Mouse (Mus musculus): ENCODE data around the gene Capn8. TPM values are rescaled to one million over a fixed set of nuclear protein-coding genes. Genes with fewer than 3 reads are reported as not detected.

Capn8 gene
- polyA plus RNA-seq (2015; fragmentation: Nextera tagmentation; extraction: Ambion mirVana) = 0.06 TPM in 1 of 2 replicates, not detected in the other

- peak; percentile 50 for TF ChIP-seq CTCF (IDR thresholded peaks at IDR 0.05; ENCODE audit: low read depth)
- TF ChIP-seq EP300 (IDR thresholded peaks at IDR 0.05; ENCODE audit: low read depth) = no peak
- no peaks in the 10 kb centered on the region for H3K27me3 ChIP-seq (ENCODE audit: insufficient read depth, low read length)
- H3K4me3 ChIP-seq (ENCODE audit: low read depth, low read length) = no peak within 1 kb of the TSS
- ATAC-seq (0 out of 2 replicates have a peak, but pooled peaks have one; percentile 14), DNase-seq (no peak)
- H3K9me3 ChIP-seq (ENCODE audit: low read length) = no peaks in the 10 kb centered on the region
- 59% methylated on average over 5 of the region's 5 CpGs for WGBS (ENCODE audit: insufficient replicate concordance)
- H3K9ac ChIP-seq (replicated peaks) = no peak within 1 kb of the TSS
- no peaks in the 10 kb centered on the region for H3K36me3 ChIP-seq (replicated peaks; ENCODE audit: insufficient read depth, low read length)
- no peak within 1 kb of the TSS for H3K4me2 ChIP-seq (ENCODE audit: low read depth, low read length)
- 0 out of 2 replicates have a peak, but pooled peaks cover 3% of the 10 kb centered on the region for H3K4me1 ChIP-seq (ENCODE audit: insufficient read depth)
- H3K27ac ChIP-seq (ENCODE audit: low read depth) = no peak within 1 kb of the TSS
These were observed at the start of gene Capn8 for GRCm38 (mm10) chr1:182564408-182565120. TSS of gene Capn8 (plus strand) at chr1:182565007.

DNA sequence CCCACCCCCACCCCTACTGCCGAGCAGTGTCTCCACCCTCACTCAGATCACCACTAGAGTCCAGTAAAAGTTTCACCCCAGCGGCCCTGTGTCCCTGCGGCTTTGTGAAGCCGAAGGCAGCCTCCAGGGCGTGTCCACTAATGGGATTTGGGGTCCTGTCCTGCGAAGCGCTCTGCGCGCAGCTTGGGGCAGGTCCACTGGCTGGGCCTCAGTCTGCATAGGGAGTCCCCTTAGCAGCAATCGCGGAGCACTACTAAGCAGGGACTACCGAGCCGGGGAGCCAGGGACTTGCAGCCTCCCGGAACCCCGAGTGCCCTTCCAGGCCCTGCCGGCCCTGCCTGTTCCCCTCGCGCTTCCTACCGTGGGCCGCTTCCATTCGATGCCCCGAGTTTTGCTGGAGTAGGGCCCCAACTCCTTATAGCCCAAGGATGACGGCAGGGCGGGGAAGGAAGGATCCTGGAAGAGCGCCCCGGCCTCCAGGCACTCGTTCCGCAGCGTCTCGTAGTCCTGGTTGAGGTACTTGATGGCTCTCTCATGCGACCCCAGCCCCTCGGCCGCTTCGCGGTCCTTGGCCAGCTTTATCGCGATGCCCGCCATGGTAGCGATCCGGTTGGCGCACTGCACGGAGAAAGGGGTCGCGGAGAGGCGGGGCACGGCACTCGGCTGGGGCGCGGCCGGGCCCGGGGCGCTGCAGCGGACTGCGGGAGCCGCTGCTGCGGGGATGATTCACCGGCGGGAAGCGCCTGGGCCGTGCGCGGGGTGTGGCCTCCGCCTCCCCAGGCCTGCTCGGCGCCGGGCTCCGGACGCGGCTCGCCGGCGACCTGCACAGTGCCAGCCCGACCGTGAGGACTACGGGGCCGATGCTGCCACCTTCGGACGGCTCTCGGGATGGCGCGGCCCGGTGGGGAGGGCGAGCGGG is 47.8 kb upstream of the Capn8 start, which contains the start of gene Capn2:
TSS of gene Capn2 (minus strand) at position 851 of the 919 bp plus-strand sequence.
- Histone ChIP-seq H3K36me3 (replicated peaks; ENCODE audit: insufficient read depth, low read length) (no peaks in the 10 kb centered on the region; the same call in 1 of the 2 replicates), H3K9ac (replicated peaks) (peak within 1 kb of the TSS; percentile 77), H3K27me3 (ENCODE audit: insufficient read depth, low read length) (peaks cover 8% of the 10 kb centered on the region; the same call in 1 of the 2 replicates), H3K27ac (ENCODE audit: low read depth) (peak within 1 kb of the TSS; percentile 76), H3K4me1 (ENCODE audit: insufficient read depth) (peaks cover 23% of the 10 kb centered on the region), H3K9me3 (ENCODE audit: low read length) (no peaks in the 10 kb centered on the region), H3K4me2 (ENCODE audit: low read depth, low read length) (peak within 1 kb of the TSS; percentile 89), H3K4me3 (ENCODE audit: low read depth, low read length) (peak within 1 kb of the TSS; percentile 74)
- TF ChIP-seq CTCF (IDR thresholded peaks at IDR 0.05; ENCODE audit: low read depth) (peak; percentile 66), EP300 (IDR thresholded peaks at IDR 0.05; ENCODE audit: low read depth) (no peak)
- ATAC-seq (peak; percentile 92), DNase-seq (peak; percentile 80)
- 1% methylated on average over 83 of the region's 84 CpGs for WGBS (ENCODE audit: insufficient replicate concordance)

DNA sequence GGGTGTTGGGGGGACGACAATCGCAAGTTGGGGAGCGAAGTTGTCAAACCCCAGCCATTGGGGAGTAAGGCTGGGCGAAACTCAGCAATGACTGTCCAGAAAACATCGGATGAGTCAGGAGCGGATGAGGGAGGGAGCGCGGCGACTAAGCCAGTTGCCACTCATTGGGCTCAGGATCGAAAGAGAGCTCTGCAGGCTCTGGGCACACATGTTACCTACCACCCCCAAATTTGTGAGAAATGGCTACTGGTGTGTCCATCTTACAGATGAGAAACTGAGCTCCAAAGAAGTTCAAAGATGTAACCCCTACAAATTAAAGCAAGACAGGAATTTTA is 47.2 kb upstream of the Capn8 start:
- H3K36me3 ChIP-seq (replicated peaks; ENCODE audit: insufficient read depth, low read length) = no peaks in the 10 kb centered on the region
- no peaks in the 10 kb centered on the region for H3K9me3 ChIP-seq (ENCODE audit: low read length)
- peak overlapping the region; percentile 74 for H3K4me3 ChIP-seq (ENCODE audit: low read depth, low read length)
- peak overlapping the region; percentile 76 for H3K27ac ChIP-seq (ENCODE audit: low read depth)
- peaks cover 23% of the 10 kb centered on the region for H3K4me1 ChIP-seq (ENCODE audit: insufficient read depth)
- ATAC-seq = peak; percentile 50; the same call in 1 of the 2 replicates
- no peak for TF ChIP-seq CTCF (IDR thresholded peaks at IDR 0.05; ENCODE audit: low read depth)
- no peak for TF ChIP-seq EP300 (IDR thresholded peaks at IDR 0.05; ENCODE audit: low read depth)
- WGBS (ENCODE audit: insufficient replicate concordance) = 3% methylated on average over 10 of the region's 10 CpGs
- H3K9ac ChIP-seq (replicated peaks) = peak overlapping the region; percentile 77
- peak overlapping the region; percentile 89 for H3K4me2 ChIP-seq (ENCODE audit: low read depth, low read length)
- H3K27me3 ChIP-seq (ENCODE audit: insufficient read depth, low read length) = peaks cover 8% of the 10 kb centered on the region; the same call in 1 of the 2 replicates
- no peak for DNase-seq

GRCm38 (mm10) chr1:182518143-182518680 is 46.6 kb upstream of the Capn8 start:
- H3K9me3 ChIP-seq (ENCODE audit: low read length) = no peaks in the 10 kb centered on the region
- ATAC-seq (no peak), DNase-seq (no peak)
- no peaks in the 10 kb centered on the region for H3K36me3 ChIP-seq (replicated peaks; ENCODE audit: insufficient read depth, low read length)
- H3K4me2 ChIP-seq (ENCODE audit: low read depth, low read length) = no peak overlapping the region; the same call in 1 of the 2 replicates
- H3K4me3 ChIP-seq (ENCODE audit: low read depth, low read length) = no peak overlapping the region
- TF ChIP-seq EP300 (IDR thresholded peaks at IDR 0.05; ENCODE audit: low read depth) (no peak), CTCF (IDR thresholded peaks at IDR 0.05; ENCODE audit: low read depth) (no peak)
- H3K4me1 ChIP-seq (ENCODE audit: insufficient read depth) = peaks cover 20% of the 10 kb centered on the region
- 78% methylated on average over 10 of the region's 10 CpGs for WGBS (ENCODE audit: insufficient replicate concordance)
- no peak overlapping the region for H3K27ac ChIP-seq (ENCODE audit: low read depth)
- no peak overlapping the region for H3K9ac ChIP-seq (replicated peaks)
- peaks cover 8% of the 10 kb centered on the region; the same call in 1 of the 2 replicates for H3K27me3 ChIP-seq (ENCODE audit: insufficient read depth, low read length)

DNA sequence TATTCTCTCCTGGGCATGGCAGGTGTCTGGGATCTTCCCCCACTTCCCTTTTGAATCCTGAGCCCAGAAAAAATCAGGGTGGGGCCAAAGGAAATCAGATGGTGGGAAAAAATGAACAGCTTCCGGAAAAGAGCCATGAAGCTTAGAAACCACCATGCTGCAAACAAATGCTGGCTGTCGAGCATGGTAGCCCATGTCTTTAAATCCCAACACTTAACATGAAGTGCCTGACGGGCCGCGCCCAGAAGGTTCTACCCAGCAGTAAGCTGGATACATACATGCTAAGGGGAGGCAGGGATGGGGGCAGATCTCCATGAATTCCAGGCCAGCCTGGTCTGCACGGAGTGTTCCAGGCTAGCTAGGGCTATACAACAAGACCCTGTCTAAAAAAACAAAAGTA is 46.0 kb upstream of the Capn8 start:
- Histone ChIP-seq H3K9me3 (ENCODE audit: low read length) (no peaks in the 10 kb centered on the region), H3K27me3 (ENCODE audit: insufficient read depth, low read length) (peaks cover 8% of the 10 kb centered on the region; the same call in 1 of the 2 replicates), H3K4me3 (ENCODE audit: low read depth, low read length) (no peak overlapping the region), H3K4me2 (ENCODE audit: low read depth, low read length) (no peak overlapping the region), H3K36me3 (replicated peaks; ENCODE audit: insufficient read depth, low read length) (no peaks in the 10 kb centered on the region), H3K9ac (replicated peaks) (no peak overlapping the region), H3K27ac (ENCODE audit: low read depth) (no peak overlapping the region), H3K4me1 (ENCODE audit: insufficient read depth) (peaks cover 17% of the 10 kb centered on the region)
- TF ChIP-seq CTCF (IDR thresholded peaks at IDR 0.05; ENCODE audit: low read depth) = no peak
- no peak for TF ChIP-seq EP300 (IDR thresholded peaks at IDR 0.05; ENCODE audit: low read depth)
- ATAC-seq = no peak
- DNase-seq = no peak
- WGBS (ENCODE audit: insufficient replicate concordance) = 80% methylated on average over 6 of the region's 6 CpGs

Data from liver, postnatal 0 days (tissue).